Mouse (Mus musculus): ENCODE results near the gene Rufy4.

Gene Rufy4

DNA sequence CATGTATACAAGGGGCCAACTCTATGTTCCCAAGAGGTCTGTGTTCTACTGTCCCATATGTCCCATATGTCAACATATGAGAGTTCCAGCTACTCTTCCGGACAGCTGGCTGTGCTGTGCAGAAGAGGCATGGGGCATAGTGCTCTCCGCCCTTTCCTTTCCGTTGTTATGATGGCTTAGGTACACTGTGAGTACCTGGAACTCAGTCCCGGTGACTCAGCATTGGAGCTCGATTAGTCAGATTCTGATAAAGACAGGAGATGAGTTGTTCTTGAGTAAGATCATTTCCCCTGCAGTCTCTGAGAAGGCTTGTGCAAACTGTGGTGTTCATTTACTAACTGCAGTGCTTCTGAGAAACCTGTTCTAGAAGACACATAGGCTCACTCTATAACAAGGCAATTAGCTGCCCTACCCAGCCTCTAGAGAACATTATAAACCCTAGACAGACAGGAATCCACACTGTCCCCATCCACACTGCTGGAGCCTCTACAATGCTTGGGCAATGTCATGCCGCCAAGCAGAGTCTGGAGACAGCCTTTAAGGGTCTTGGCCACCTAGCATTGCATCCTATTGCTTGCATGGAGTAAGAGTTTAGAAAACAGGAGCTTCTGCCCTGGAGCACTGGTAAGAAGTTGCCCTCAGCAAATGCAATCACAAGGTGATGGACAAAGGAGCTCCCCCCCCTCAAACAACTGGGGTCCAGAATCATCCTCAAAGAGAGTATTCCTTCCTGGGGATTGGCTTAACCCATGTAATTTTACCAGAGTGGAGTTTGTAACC, 24.0 kb downstream of the Rufy4 start:
- DNase-seq (ENCODE audit: low read depth, low spot score): no peak

DNA sequence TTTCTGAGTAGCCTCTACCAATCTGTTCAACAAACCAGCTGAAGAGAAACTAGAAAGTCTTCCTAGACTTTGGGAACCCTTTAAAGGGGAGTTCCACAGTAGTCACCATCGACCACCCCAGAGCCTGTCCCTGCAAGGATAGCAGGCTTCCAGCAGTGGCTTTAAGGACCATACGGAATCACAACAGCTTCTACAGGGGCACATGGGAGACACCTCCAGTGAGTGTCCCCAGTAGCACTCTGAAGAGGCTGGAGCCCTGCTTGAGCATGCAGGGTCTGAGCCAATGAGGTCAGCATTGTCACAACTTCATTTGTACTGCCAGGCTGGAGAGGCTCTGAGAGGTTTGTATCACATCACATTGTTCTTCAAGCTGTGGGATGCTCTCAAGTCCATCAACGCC, 24.8 kb downstream of the Rufy4 start:
- DNase-seq (ENCODE audit: low read depth, low spot score): no peak

DNA sequence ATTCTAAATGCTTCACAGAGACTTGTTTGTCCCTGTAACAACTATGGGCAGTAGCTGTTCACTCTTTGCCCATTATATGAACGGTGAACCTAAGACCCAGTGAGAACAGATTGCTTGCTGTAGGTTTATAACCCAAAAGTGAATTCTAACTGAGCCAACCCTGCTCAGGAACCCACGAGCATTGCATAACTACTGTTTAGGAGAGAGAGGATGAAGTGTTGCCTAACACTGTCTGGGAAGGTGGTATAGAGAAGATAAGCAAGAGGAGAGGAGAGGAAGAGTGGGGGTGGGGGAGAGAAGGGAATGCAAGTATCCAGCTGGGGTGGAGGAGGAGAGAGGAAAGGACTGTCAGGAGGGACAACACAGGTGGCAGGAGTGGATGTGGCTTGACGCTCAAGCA, 25.8 kb downstream of the Rufy4 start:
- DNase-seq (ENCODE audit: low read depth, low spot score): no peak

- no peak for DNase-seq (ENCODE audit: low read depth, low spot score)
Observed at GRCm38 (mm10) chr1:74153461-74154184, 28.3 kb downstream of the Rufy4 start, which contains the start of gene Cxcr2. TSS of gene Cxcr2 (plus strand) at chr1:74153989.

GRCm38 (mm10) chr1:74155435-74156012, 30.2 kb downstream of the Rufy4 start:
- peak; percentile 33 for DNase-seq (ENCODE audit: low read depth, low spot score)

DNA sequence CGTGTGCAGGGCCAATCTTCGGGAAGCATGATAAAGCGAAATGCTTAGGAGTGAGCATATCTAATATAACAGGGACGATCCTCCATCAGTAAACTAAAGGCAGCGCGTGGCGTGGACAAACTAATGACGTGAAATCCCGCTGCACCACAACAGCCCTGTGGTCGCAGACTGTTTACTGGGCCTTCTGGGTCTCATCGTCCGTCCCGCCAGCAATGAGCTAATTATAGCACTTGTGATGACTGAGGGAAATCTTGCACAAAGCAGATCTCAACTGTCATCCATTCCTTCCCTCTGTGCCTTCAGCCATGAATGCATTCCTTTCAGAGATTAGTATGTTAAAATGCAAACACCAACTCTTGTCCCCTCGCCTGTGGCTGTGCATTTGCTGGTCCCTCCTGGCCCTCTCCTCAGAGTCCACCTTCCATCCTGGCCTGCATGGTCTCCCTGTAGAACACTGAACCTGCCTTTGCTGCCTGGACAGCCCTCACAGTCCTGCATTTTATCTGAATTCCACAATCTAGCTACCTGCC, 31.1 kb downstream of the Rufy4 start:
- no peak for DNase-seq (ENCODE audit: low read depth, low spot score)

- DNase-seq (ENCODE audit: low read depth, low spot score): peak; percentile 30
Observed at GRCm38 (mm10) chr1:74159613-74160012, 34.3 kb downstream of the Rufy4 start.

GRCm38 (mm10) chr1:74160036-74160435, 34.7 kb downstream of the Rufy4 start:
- DNase-seq (ENCODE audit: low read depth, low spot score): no peak

DNA sequence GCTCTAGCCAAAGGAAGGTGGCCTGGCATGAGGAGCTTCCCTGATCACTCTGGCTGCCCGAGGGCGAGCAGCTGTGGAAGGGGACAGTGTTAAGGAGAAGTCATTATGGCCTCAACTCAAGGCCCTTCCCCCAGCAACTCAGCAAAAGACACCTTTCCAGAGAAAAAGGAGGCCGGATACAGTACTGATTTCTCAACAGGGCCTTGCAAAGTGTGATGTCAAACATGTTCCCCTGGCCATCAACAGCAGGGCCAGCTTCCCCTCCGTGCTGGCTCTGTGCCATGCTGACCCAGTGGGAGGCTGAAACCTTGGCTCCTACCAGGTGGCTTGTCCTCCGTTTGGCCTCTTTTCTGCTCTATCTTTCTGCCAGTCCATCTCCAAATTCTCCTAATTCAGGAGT, 41.8 kb downstream of the Rufy4 start:
- no peak for DNase-seq (ENCODE audit: low read depth, low spot score)

DNA sequence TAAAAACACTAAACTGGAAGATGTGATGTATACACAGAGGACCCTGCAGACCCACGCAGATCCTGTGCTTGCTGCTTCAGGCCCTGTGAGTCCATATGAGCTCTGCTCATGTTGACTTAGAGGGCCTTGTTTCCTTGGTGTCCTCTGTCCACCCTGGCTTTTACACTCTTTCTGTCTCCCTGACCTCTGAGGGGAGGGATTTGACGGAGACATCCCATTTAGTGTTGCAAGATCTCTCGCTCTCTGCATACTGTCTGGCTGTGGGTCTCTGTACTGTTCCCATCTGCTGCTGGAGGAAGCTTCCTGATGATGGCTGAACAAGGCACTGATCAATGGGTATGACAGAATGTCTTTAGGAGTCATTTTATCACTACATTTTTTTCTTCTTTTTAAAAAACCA, 44.4 kb downstream of the Rufy4 start:
- DNase-seq (ENCODE audit: low read depth, low spot score): no peak

DNA sequence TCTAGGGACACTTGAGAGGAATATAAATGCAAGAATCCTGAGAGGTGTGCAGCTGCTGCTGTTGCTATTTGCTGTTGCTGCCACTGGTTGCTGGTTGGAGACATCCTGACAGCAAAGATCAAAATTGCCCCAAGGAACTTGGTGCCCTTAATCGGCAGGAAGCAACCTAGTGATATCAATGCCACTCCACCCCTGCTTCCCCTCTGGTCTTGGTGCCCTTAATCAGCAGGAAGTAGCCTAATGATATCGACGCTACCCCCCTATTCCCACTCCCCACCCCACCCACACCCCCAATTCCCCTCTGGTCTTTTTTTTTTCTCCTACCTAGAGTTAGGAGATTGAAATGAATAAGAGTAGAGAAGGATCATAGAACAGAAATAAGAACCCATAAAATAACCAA, 47.4 kb downstream of the Rufy4 start:
- no peak for DNase-seq (ENCODE audit: low read depth, low spot score)

GRCm38 (mm10) chr1:74175731-74176130, 50.4 kb downstream of the Rufy4 start:
- no peak for DNase-seq (ENCODE audit: low read depth, low spot score)

DNA sequence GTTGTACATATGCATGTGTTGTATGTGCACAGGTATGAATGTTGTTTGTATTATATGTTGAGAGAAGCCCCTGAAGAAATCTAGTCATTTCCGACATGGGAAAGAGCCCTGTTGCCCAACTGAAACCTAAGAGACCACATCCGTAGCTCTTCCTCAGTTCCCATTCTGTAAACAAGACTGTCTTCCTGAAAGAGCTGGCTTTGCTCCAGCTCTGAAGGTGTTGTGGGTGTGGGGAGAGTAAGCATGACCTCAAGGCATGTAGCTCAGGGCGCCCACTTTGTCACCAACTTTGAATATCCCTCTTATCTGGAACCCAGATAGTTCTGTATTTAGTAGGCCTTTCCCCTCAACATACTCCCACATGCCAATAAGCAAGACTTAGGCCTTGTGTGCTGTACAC, 53.3 kb downstream of the Rufy4 start:
- no peak for DNase-seq (ENCODE audit: low read depth, low spot score)

- DNase-seq (ENCODE audit: low read depth, low spot score): no peak
Observed at GRCm38 (mm10) chr1:74179624-74180408, 54.5 kb downstream of the Rufy4 start.

DNA sequence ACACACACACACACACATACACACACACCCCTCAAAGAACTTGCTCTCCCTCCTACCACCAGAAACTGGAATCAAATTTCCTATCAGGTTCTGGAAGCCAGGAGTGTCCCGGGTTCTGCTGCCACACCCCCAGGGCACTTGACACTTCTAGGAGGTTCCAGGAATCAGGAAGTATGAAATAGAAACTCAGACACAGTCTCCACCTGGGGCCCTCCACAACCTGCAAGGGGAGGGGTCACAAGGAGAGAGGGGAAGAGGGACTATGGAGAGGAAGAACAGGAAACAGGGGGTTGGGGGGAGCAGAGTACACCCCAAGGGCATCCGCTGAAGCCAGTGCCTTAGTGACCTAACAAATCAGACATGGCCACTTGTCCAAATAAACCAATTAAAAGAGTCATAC, 56.1 kb downstream of the Rufy4 start:
- DNase-seq (ENCODE audit: low read depth, low spot score): no peak

GRCm38 (mm10) chr1:74183006-74183405, 57.7 kb downstream of the Rufy4 start:
- DNase-seq (ENCODE audit: low read depth, low spot score): peak; percentile 42

- DNase-seq (ENCODE audit: low read depth, low spot score): no peak
Observed at GRCm38 (mm10) chr1:74190471-74190870, 65.1 kb downstream of the Rufy4 start.

- no peak for DNase-seq (ENCODE audit: low read depth, low spot score)
Observed at GRCm38 (mm10) chr1:74192711-74193110, 67.4 kb downstream of the Rufy4 start.

DNA sequence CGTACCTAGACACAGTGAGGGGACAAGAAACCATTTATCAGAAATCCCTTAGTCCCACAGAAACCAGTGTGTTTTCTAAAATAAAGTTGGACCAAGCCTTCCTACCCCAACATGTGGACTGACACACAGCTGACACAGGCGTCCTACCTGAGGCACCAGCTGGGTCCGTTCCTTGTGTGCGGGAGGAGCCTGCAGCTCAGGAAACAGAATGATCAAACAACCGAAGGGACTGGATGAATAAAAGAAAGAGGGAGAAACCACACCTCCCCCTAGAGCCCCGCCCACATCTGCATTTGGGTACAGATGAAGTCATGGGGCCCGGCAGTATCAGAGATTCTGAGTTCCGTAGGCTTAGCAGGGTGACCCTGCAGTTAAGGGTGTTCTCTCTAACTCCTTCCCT, 69.1 kb downstream of the Rufy4 start, which contains the start of gene Cxcr1:
Cxcr1 (minus strand) TSS at position 187 of the 400 bp plus-strand sequence.
- DNase-seq (ENCODE audit: low read depth, low spot score): no peak

- DNase-seq (ENCODE audit: low read depth, low spot score): peak; percentile 68
Observed at GRCm38 (mm10) chr1:74195961-74196360, 70.6 kb downstream of the Rufy4 start.

DNA sequence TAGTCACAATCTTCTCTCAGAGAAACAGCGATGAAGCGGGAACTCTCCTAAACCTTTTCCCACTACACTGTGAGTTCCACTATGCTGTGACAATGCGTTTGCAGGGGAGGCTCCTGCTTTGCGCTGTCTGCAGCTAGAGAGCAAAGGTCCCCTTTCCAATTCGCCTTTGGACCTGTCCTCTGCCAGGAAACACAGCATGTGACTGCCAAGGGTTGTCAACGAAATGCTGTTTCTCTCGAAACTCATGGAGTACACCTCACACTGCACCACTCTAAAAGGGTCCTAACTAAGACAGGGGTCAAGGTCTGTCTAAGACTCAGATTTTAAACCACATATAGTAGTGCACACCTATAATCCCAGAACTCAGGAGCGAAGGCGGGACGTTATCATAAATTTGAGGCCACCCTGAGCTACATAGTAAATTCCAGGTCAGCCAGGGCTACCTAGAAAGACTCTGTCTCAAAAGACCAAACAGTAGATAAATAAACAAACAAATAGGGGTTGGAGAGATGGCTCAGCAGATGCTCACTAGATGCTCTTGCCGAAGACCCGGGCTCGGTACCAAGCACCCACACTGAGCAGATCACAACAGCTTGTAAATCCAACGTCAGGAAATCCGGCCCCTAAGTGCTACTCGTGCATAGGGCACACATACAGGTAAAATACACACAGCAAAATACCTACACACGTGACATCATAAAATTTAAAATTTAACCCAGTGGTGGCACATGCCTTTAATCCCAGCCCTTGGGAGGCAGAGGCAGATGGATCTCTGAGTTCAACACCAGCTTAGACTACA, 71.5 kb downstream of the Rufy4 start:
- DNase-seq (ENCODE audit: low read depth, low spot score): no peak
